Mouse (Mus musculus): ENCODE results near the gene Ppp1r13l.

DNA sequence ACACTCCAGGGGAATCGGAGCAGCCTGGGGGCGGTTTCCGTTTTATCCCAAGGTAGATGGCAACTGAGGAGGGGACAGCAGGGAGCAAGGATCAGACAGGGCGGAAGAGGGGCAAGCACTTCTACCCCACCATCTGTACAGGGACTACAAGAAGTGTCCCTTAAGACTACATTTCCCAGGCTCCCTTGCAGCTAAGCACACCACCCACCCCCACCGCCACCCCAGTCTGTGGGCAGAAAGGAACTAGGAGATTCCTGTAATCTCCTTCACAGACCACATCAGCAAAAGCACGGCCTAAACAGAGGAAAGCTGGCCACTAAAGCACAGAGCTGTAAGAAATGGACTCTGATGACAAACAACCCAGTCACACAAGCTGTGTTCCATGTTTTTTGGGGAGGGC lies 66.8 kb downstream of the Ppp1r13l start:
- TF ChIP-seq GATA1 (IDR thresholded peaks at IDR 0.05; ENCODE audit: low read length) = no peak
- TF ChIP-seq TAL1 (IDR thresholded peaks at IDR 0.05; ENCODE audit: low read length) = no peak

All from erythroblast, embryonic 14.5 days (primary cell).